ENCODE assay signal across 8 mouse cellular contexts in genomic region chr9:119156278-119157201, GRCm38 (mm10). TPM values are rescaled to one million over a fixed set of nuclear protein-coding genes. Genes with fewer than 3 reads are reported as not detected.
DNase-seq lines count a peak whose midpoint lies in the region; ATAC-seq lines count a peak whose summit lies in the region.

Acaa1b (minus strand) TSS chr9:119157093.

- peak within 1 kb of the TSS; percentile 68 for H3K9ac ChIP-seq in hindbrain, embryonic 13.5 days

- no peaks in the 10 kb centered on the region for H3K36me3 ChIP-seq in hindbrain, embryonic 13.5 days

- WGBS in hindbrain, embryonic 13.5 days = 1% methylated on average over 64 of the region's 65 CpGs

- H3K9me3 ChIP-seq in hindbrain, embryonic 13.5 days = no peaks in the 10 kb centered on the region

- H3K4me3 ChIP-seq in hindbrain, embryonic 13.5 days = peak within 1 kb of the TSS; percentile 57

- peak within 1 kb of the TSS; percentile 60 for H3K4me2 ChIP-seq in hindbrain, embryonic 13.5 days

- peaks cover 28% of the 10 kb centered on the region for H3K27me3 ChIP-seq in hindbrain, embryonic 13.5 days

- peak; percentile 92 for ATAC-seq in hindbrain, embryonic 13.5 days (ENCODE audit: low FRiP score)

- H3K4me1 ChIP-seq in hindbrain, embryonic 13.5 days (replicated peaks) = no peaks in the 10 kb centered on the region; the same call in 1 of the 2 replicates

- DNase-seq in ZHBTc4 (ENCODE audit: low read depth, low spot score) = peak; percentile 88
- peak; percentile 63 to 80 for DNase-seq in cerebellum, postnatal 25 days
- DNase-seq in frontal cortex, postnatal 36 days (ENCODE audit: low spot score in 2 of 2) = peak; percentile 52 to 76
- peak; percentile 46 to 78 for DNase-seq in layer of hippocampus, postnatal 25 days (ENCODE audit: extremely low spot score in 1 of 2, low spot score in 1 of 2)
- peak; percentile 75 for DNase-seq in lung, postnatal 25 days (ENCODE audit: low spot score)
- peak; percentile 61 for DNase-seq in retina, postnatal 7 days (ENCODE audit: low read depth, low spot score)
- DNase-seq in urinary bladder, postnatal 14 days (ENCODE audit: low spot score) = peak; percentile 91

- H3K27ac ChIP-seq in hindbrain, embryonic 13.5 days = no peak within 1 kb of the TSS

RNA-seq across cellular contexts. Expression of gene Acaa1b, which starts in this region (rescaled TPM):
- 1.8 and 1.9 TPM in 2 replicates for polyA plus RNA-seq in hindbrain, embryonic 13.5 days (2015; fragmentation: Nextera tagmentation; extraction: Ambion mirVana)
- total RNA-seq in layer of hippocampus, postnatal 25 days (2021) = 1 to 10 TPM; 1.4 to 1.5 TPM
